Mouse (Mus musculus) kidney, postnatal 0 days (tissue): ENCODE measurements around the gene Ttc33. TPM values are rescaled to one million over a fixed set of nuclear protein-coding genes. Genes with fewer than 3 reads are reported as not detected.

Source experiments
- ATAC-seq: fragments of 200-750 bp; cut with Nextera tagmentation; replicated peaks from 2 replicates; pipeline ENCODE4 v1.8.0; 2017; ENCODE audit warnings: low read depth, moderate number of reproducible peaks, moderate TSS enrichment, moderate library complexity; ENCODE audit not compliant: low FRiP score
- DNase-seq: peaks from one replicate; pipeline ENCODE4 v3.0.0-alpha.2; 2016; ENCODE audit warnings: low spot score
- H3K27ac ChIP-seq: fragments of 300-500 bp; sonication (generic); 2 replicates; pipeline ENCODE4 v1.5.1; 2014; ENCODE audit warnings: mild to moderate bottlenecking
- H3K27me3 ChIP-seq: fragments of 300-500 bp; sonication (generic); 2 replicates; pipeline ENCODE4 v1.6.1; 2014; ENCODE audit warnings: low read length, mixed read lengths; ENCODE audit not compliant: insufficient read depth
- H3K36me3 ChIP-seq: fragments of 300-500 bp; sonication (generic); 2 replicates; pipeline ENCODE4 v1.6.1; 2014; ENCODE audit warnings: low read length, mixed read lengths; ENCODE audit not compliant: insufficient read depth
- H3K4me1 ChIP-seq: fragments of 300-500 bp; sonication (generic); replicated peaks from 2 replicates; pipeline ENCODE4 v1.6.1; 2014; ENCODE audit warnings: antibody characterized with exemption, low read length, mixed read lengths; ENCODE audit not compliant: insufficient read depth
- H3K4me2 ChIP-seq: fragments of 300-500 bp; sonication (generic); 2 replicates; pipeline ENCODE4 v1.6.1; 2014; ENCODE audit warnings: mild to moderate bottlenecking, low read length, moderate library complexity, mixed read lengths
- H3K4me3 ChIP-seq: fragments of 300-500 bp; sonication (generic); replicated peaks from 2 replicates; pipeline ENCODE4 v1.5.1; 2014; ENCODE audit warnings: low read depth, low read length
- H3K9ac ChIP-seq: fragments of 300-500 bp; sonication (generic); 2 replicates; pipeline ENCODE4 v1.6.1; 2014; ENCODE audit warnings: low read depth, low read length
- H3K9me3 ChIP-seq: fragments of 300-500 bp; sonication (generic); replicated peaks from 2 replicates; pipeline ENCODE4 v1.6.1; 2016; ENCODE audit warnings: low read length, inconsistent platforms, mixed read lengths
- CTCF ChIP-seq: IDR thresholded peaks from 2 replicates; pipeline ENCODE4 v1.5.1; 2016; ENCODE audit warnings: antibody characterized with exemption, low read depth, mild to moderate bottlenecking, moderate library complexity
- WGBS: fragments of 180-500 bp; shearing (Covaris S2); extraction: QIAGEN DNeasy Blood & Tissue Kit; methylation state at CpG from one replicate; pipeline ENCODE4 v1.1.7; 2014; 5-methylcytosine and 5-hydroxymethylcytosine counted together
- polyA plus RNA-seq: library from polyadenylated mRNA; unstranded; fragments of >200 nt; fragmentation: Nextera tagmentation; extraction: Ambion mirVana; gene quantifications from 2 replicates; pipeline ENCODE4 v1.2.1, GENCODE M21; 2015

The Ttc33 gene
- polyA plus RNA-seq, result 45.9 and 47.4 TPM in 2 replicates

DNA sequence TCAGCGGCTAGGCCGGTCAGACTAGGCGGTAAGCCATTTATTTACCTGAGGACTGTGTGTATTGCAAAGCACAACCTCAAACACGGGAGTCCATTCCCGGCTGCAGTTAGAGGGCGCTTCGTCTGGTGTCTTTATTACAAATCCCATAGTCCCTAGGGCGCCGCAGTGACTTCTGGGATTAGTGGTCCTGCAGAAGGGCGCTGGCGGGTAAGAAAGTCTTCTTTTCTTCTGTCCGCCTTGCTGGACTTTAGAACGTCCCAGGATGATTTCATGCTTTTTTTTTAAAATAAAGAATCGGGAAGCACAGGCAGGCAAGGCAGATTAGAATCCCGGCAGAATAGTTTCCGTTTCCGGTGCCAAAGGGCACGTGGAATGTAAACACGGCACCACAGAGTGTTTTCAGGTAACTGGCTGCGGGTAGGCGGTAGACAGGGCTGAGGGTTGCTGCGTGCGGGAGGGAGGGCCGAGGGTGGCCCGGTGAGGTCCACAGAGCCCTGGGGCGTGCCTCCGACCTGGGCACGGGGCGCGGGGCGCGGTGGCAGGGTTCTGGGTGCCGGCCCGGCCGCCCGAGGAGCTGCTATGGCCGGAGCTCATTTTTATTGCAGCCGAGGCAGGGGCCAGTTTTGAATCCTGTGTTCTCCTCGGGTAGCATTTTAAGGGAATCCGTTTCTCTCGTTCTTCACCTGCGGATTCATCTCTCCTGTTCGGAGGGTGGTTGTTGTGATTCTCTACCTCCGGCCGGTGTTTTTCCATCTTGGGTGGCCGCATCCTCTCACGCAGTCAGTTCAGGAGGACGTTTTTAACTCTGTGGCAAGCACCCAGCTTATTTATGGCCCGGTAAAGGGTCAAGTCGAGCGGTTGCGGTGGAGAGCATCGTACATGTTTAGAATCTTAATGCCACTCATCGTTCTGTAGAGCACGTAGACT is at the start of gene Ttc33:
Gene Ttc33, plus strand, starts transcription at position 160 of the 927 bp plus-strand sequence.
- WGBS, result under 1% methylated on average over 55 of the region's 55 CpGs
- Histone ChIP-seq H3K9me3 (no peaks in the 10 kb centered on the region), H3K4me3 (peak within 1 kb of the TSS; percentile 92), H3K36me3 (peaks cover 9% of the 10 kb centered on the region), H3K27me3 (no peaks in the 10 kb centered on the region), H3K9ac (peak within 1 kb of the TSS; percentile 92), H3K27ac (peak within 1 kb of the TSS; percentile 95), H3K4me1 (peaks cover 11% of the 10 kb centered on the region), H3K4me2 (peak within 1 kb of the TSS; percentile 68)
- ATAC-seq (peak; percentile 90), DNase-seq (peak; percentile 92)
- peak; percentile 59 for TF ChIP-seq CTCF

DNA sequence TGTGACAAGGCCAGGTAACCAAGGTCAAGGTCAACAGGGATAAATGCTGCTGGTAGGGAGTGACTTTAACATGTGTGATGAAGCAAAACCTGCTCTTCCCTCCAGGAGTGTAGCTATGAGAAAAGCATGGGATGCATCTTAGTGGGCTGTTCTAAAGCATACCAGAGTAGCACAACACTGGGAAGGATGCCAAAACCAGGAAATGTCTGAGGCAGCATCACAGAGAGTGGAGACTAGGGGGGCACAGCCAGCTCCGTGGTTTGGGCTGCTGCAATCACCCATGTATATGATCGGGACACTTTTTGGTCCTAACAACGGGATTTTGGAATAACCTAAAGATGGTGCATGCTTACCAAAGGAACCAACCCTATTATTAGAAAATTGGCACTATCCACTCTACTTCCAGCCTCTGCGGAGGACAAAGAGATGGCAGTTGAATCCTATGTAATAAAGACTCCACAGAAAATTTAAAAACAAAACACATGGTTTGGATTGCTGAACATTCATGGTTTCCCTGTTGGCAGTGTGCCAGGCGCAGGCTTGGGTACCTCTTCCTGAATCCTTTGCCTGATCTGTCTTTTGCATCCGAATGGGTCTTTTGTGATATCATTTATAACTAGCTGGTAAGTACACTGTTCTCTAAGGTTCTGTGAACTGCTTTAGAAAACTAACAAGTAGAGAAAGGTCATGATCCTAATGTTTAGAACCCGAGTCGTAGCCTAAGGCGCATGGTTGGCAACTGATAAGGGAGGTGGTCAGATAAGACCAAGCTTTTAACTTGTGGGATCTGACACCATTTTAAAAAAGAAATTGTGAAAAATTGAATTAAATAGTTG is 47.1 kb upstream of the Ttc33 start:
- DNase-seq (peak; percentile 38), ATAC-seq (no peak)
- H3K4me1 ChIP-seq, result no peaks in the 10 kb centered on the region; the same call in 1 of the 2 replicates
- no peak overlapping the region for H3K9ac ChIP-seq
- 70% methylated on average over 9 of the region's 9 CpGs for WGBS
- no peak overlapping the region for H3K4me3 ChIP-seq
- H3K27me3 ChIP-seq, result no peaks in the 10 kb centered on the region
- TF ChIP-seq CTCF, result no peak
- no peak overlapping the region for H3K27ac ChIP-seq
- no peaks in the 10 kb centered on the region for H3K9me3 ChIP-seq
- no peak overlapping the region for H3K4me2 ChIP-seq
- H3K36me3 ChIP-seq, result no peaks in the 10 kb centered on the region

GRCm38 (mm10) chr15:5139366-5139765 is 46.0 kb upstream of the Ttc33 start:
- H3K9ac ChIP-seq, result no peak overlapping the region
- no peak overlapping the region for H3K4me2 ChIP-seq
- H3K27me3 ChIP-seq, result no peaks in the 10 kb centered on the region
- H3K36me3 ChIP-seq, result no peaks in the 10 kb centered on the region
- no peaks in the 10 kb centered on the region for H3K9me3 ChIP-seq
- ATAC-seq (no peak), DNase-seq (no peak)
- H3K4me3 ChIP-seq, result no peak overlapping the region
- WGBS, result 95% methylated on average over 2 of the region's 2 CpGs
- no peak overlapping the region for H3K27ac ChIP-seq
- no peaks in the 10 kb centered on the region; the same call in 1 of the 2 replicates for H3K4me1 ChIP-seq
- no peak for TF ChIP-seq CTCF

DNA sequence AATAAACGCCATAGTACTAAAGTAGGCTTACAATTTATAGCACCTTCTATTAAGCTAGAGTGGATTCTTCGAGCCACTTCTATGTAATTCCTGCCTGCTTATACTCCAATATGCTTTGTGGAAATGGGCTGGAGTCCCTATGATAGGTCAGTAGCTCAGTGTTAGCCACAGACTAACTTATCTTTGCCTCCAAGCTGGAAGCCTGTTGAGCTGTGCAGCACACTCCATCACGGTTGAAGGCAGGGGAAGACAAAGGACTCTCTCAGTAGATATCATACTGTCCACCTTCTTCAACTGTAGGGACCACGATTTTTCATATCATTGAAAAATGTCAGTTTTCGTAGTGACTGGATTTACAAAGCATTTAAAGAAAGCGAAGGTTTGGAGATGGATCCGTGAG is 45.5 kb upstream of the Ttc33 start:
- no peak for TF ChIP-seq CTCF
- Histone ChIP-seq H3K9me3 (no peaks in the 10 kb centered on the region), H3K4me1 (peaks cover 5% of the 10 kb centered on the region), H3K27ac (no peak overlapping the region), H3K27me3 (no peaks in the 10 kb centered on the region), H3K36me3 (no peaks in the 10 kb centered on the region), H3K4me3 (no peak overlapping the region), H3K9ac (no peak overlapping the region), H3K4me2 (no peak overlapping the region)
- ATAC-seq, result no peak
- no peak for DNase-seq
- WGBS, result 85% methylated on average over 7 of the region's 7 CpGs

- no peak for TF ChIP-seq CTCF
- ATAC-seq, result no peak
- no peak for DNase-seq
Measured at GRCm38 (mm10) chr15:5140357-5140756, 45.0 kb upstream of the Ttc33 start.

GRCm38 (mm10) chr15:5142047-5142446 is 43.3 kb upstream of the Ttc33 start:
- 68% methylated on average over 5 of the region's 5 CpGs for WGBS
- no peak for DNase-seq
- H3K9me3 ChIP-seq, result no peaks in the 10 kb centered on the region
- H3K4me1 ChIP-seq, result peaks cover 13% of the 10 kb centered on the region
- no peak overlapping the region for H3K9ac ChIP-seq
- H3K36me3 ChIP-seq, result no peaks in the 10 kb centered on the region
- no peak for ATAC-seq
- H3K27ac ChIP-seq, result no peak overlapping the region
- H3K4me3 ChIP-seq, result no peak overlapping the region
- TF ChIP-seq CTCF, result no peak
- H3K4me2 ChIP-seq, result no peak overlapping the region
- H3K27me3 ChIP-seq, result no peaks in the 10 kb centered on the region

More at GRCm38 (mm10) chr15:5140357-5140756, 45.0 kb upstream of the Ttc33 start:
- Histone ChIP-seq H3K27ac (no peak overlapping the region), H3K4me1 (peaks cover 10% of the 10 kb centered on the region), H3K9me3 (no peaks in the 10 kb centered on the region), H3K27me3 (no peaks in the 10 kb centered on the region), H3K36me3 (no peaks in the 10 kb centered on the region), H3K9ac (no peak overlapping the region), H3K4me2 (no peak overlapping the region), H3K4me3 (no peak overlapping the region)
